In the genomic region with DNA sequence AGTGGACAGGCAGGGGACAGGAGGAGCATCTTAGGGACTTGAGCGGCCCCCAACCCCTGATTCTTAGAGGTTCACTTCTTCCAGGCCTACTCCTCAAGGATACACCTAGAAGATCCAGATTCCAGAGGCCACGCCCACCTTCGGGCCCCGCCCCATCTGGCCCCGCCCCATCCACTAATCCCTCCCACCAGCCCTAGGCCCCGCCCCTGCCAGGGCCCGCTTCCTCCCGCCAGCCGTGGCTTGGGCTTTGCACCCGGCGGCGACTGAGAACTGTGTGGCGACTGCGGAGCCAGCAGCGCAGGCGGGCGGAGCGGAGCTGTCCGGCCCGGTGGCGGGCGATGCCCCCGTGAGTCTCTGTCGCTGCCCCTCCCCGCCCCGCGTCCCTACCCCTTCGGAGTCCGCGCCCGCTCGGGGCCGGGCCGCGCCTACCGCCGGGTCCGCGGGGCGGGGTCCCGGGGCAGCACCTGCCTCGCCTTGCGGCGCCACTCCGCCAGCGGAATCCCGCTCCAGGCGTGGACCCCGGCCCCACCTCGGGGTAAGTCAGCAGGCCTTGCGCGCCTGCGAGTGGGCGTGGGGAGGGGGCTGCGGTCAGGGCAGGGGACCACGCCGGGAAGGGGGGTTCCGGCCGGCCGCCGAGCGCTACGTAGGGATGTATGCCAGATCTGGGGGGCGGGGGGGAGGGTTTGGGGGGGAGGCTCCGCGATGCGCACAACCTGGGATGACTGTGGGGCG, we compare ENCODE assay signal across 8 mouse cellular contexts. TPM values are rescaled to one million over a fixed set of nuclear protein-coding genes. Genes with fewer than 3 reads are reported as not detected.
DNase-seq lines count a peak whose midpoint lies in the region; ATAC-seq and TF ChIP-seq lines count a peak whose summit lies in the region.

A gene (plus strand): TSS at position 229 of the 732 bp plus-strand sequence.

- H3K9me3 ChIP-seq in E14TG2a.4 (ENCODE audit: low read length) = no peaks in the 10 kb centered on the region
- peaks cover 7% of the 10 kb centered on the region; the same call in 1 of the 2 replicates for H3K9me3 ChIP-seq in embryonic facial prominence, embryonic 10.5 days
- H3K9me3 ChIP-seq in lung, embryonic 16.5 days (ENCODE audit: control insufficient read depth, low read length) = peaks cover 2% of the 10 kb centered on the region; the same call in 1 of the 2 replicates

- TF ChIP-seq CTCF in E14TG2a.4 (conservative IDR thresholded peaks at IDR 0.05; ENCODE audit: low read length) = no peak

- no peaks in the 10 kb centered on the region for H3K36me3 ChIP-seq in E14TG2a.4 (ENCODE audit: insufficient read depth, low read length)
- no peaks in the 10 kb centered on the region for H3K36me3 ChIP-seq in embryonic facial prominence, embryonic 10.5 days (replicated peaks)
- no peaks in the 10 kb centered on the region for H3K36me3 ChIP-seq in lung, embryonic 16.5 days (ENCODE audit: control insufficient read depth, insufficient read depth, low read length)

- ATAC-seq in hematopoietic stem cell, adult 5-6 weeks (replicated peaks in 1 of 2; ENCODE audit: insufficient read depth in 1 of 2, low FRiP score in 2 of 2, low TSS enrichment in 1 of 2, low read depth in 1 of 2, poor library complexity in 2 of 2, severe bottlenecking in 2 of 2) = peak; percentile 68 to 72
- peak; percentile 81 for ATAC-seq in lung, embryonic 16.5 days (ENCODE audit: low read depth)

- peak within 1 kb of the TSS; percentile 93 for H3K4me3 ChIP-seq in E14TG2a.4 (replicated peaks; ENCODE audit: low read length)
- H3K4me3 ChIP-seq in embryonic facial prominence, embryonic 10.5 days = peak within 1 kb of the TSS; percentile 74
- peak within 1 kb of the TSS; percentile 59 for H3K4me3 ChIP-seq in lung, embryonic 16.5 days (ENCODE audit: low read length)

- peak; percentile 85 for DNase-seq in adrenal gland, postnatal 14 days
- peak; percentile 80 for DNase-seq in embryonic facial prominence, embryonic 10.5 days (ENCODE audit: low spot score)
- DNase-seq in layer of hippocampus, adult 9-11 months = peak; percentile 28
- peak; percentile 3 for DNase-seq in ovary, adult 18-20 months (ENCODE audit: low spot score)
- peak; percentile 47 for DNase-seq in thymus, postnatal 25 days

- H3K4me2 ChIP-seq in lung, embryonic 16.5 days (ENCODE audit: low read depth, low read length) = peak within 1 kb of the TSS; percentile 97

- peaks cover 37% of the 10 kb centered on the region for H3K4me1 ChIP-seq in E14TG2a.4 (replicated peaks; ENCODE audit: low read depth, low read length)
- peaks cover 23% of the 10 kb centered on the region for H3K4me1 ChIP-seq in embryonic facial prominence, embryonic 10.5 days
- H3K4me1 ChIP-seq in lung, embryonic 16.5 days (replicated peaks; ENCODE audit: control insufficient read depth, insufficient read depth, low read length) = no peaks in the 10 kb centered on the region

- peak within 1 kb of the TSS; percentile 69 for H3K27ac ChIP-seq in embryonic facial prominence, embryonic 10.5 days (replicated peaks)
- H3K27ac ChIP-seq in lung, embryonic 16.5 days (ENCODE audit: low read length) = no peak within 1 kb of the TSS

- H3K27me3 ChIP-seq in E14TG2a.4 (ENCODE audit: insufficient read depth, low read length) = peaks cover 19% of the 10 kb centered on the region
- H3K27me3 ChIP-seq in embryonic facial prominence, embryonic 10.5 days (replicated peaks; ENCODE audit: low read depth, poor library complexity, severe bottlenecking) = peaks cover 74% of the 10 kb centered on the region
- H3K27me3 ChIP-seq in lung, embryonic 16.5 days (ENCODE audit: control insufficient read depth, insufficient read depth, low read depth, low read length) = peaks cover 24% of the 10 kb centered on the region

- WGBS in embryonic facial prominence, embryonic 10.5 days = 1% methylated on average over 68 of the region's 68 CpGs
- WGBS in lung, embryonic 16.5 days = 2% methylated on average over 60 of the region's 68 CpGs

- peak within 1 kb of the TSS; percentile 65 for H3K9ac ChIP-seq in lung, embryonic 16.5 days (ENCODE audit: low read length)

RNA-seq across cellular contexts. Expression of the gene that starts here (rescaled TPM):
- 7.2 and 7.3 TPM in 2 replicates for total RNA-seq in adrenal gland, postnatal 14 days (2021)
- polyA plus RNA-seq in embryonic facial prominence, embryonic 10.5 days (2016; fragmentation: Nextera tagmentation; extraction: Ambion mirVana) = 1.8 and 2.4 TPM in 2 replicates
- total RNA-seq in hematopoietic stem cell, adult 5-6 weeks (2017) = 0.30 and 1.2 TPM in 2 replicates
- polyA plus RNA-seq in lung, embryonic 16.5 days (2015; fragmentation: Nextera tagmentation; extraction: Ambion mirVana) = 0.69 and 0.73 TPM in 2 replicates

Comparison
In these comparisons a context has a peak if more than half of its experiments do, and no peak if none do; other contexts are left out.
1. Peak in ATAC-seq, H3K4me3 ChIP-seq, H3K9ac ChIP-seq and H3K4me2 ChIP-seq in lung, embryonic 16.5 days; RNA of the gene not detected or under 1 TPM.
2. DNase-seq: peak in every context shown above with its lines; median percentile 85 in adrenal gland, postnatal 14 days; 80 in embryonic facial prominence, embryonic 10.5 days; 47 in thymus, postnatal 25 days; 28 in layer of hippocampus, adult 9-11 months; 3 in ovary, adult 18-20 months.